Mouse (Mus musculus) brain, embryonic 14.5 days (tissue): ENCODE results near the gene Ppp1r21.
A peak's percentile ranks its signal among the peaks of the same experiment; 100 is the strongest.

Source experiments
- CTCF ChIP-seq: fragments of 200-500 bp; IDR thresholded peaks from 2 replicates; pipeline ENCODE4 v1.5.1; 2012; ENCODE audit warnings: inconsistent platforms, mild to moderate bottlenecking, moderate library complexity, borderline replicate concordance; ENCODE audit not compliant: insufficient read depth, insufficient read length; ENCODE audit errors: extremely low read depth
- POLR2A ChIP-seq: fragments of 200-500 bp; IDR thresholded peaks from 2 replicates; pipeline ENCODE4 v1.6.1; 2012; ENCODE audit warnings: mild to moderate bottlenecking, inconsistent platforms, borderline replicate concordance; ENCODE audit not compliant: poor library complexity, insufficient read depth, insufficient read length, severe bottlenecking; ENCODE audit errors: extremely low read depth

DNA sequence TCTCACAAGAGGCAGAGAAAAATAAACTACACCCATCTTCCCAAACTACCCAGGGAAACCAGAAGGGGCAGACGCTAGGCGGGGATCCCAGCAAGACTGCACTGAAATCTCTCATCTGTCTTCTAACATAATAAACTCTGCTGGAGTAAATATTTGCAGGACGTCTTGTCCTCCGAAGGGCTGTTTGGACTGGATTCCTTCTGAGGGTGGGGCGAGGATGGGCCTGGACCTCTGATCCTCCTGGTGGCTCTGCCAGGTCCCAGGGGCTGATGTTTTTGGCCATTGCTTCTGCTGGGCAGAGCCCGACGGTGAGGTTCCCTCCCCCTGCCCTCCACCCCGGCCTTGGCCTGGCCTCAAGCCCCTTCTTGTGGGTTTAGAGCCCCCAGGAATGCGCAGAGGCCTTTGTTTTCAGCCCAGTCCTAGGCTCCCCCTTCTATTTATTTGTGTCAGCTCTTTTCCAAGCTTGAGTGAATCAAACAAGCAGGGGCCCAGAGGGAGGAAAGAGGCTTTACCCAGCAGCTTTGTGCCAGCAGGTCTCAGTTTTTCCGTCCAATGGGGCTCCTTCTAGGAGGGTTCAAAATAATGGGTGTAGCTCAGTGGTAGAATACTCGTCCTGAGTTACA, 100.1 kb downstream of the Ppp1r21 start:
- no peak for TF ChIP-seq POLR2A
- TF ChIP-seq CTCF, result peak; percentile 17; the same call in 1 of the 2 replicates
